Mouse (Mus musculus) mature B cell (primary cell): ENCODE measurements around the gene Gpr6.

Source experiments
- in situ Hi-C: fragments of 300-500 bp; cut with MboI; formaldehyde crosslinking; loops from 2 replicates; pipeline ENCODE4 v1.14.3; 2019

Gene Gpr6

GRCm38 (mm10) chr10:41072116-41072515, at the start of gene Gpr6:
Gene Gpr6, minus strand, starts transcription at chr10:41072285.
- in situ Hi-C loops: no loop called here

- in situ Hi-C loops: no loop called here
These were observed 28.0 kb upstream of the Gpr6 start for GRCm38 (mm10) chr10:41100060-41100459.

GRCm38 (mm10) chr10:41098137-41098536, 26.1 kb upstream of the Gpr6 start:
- in situ Hi-C loops: no loop called here

GRCm38 (mm10) chr10:41088852-41089251, 16.8 kb upstream of the Gpr6 start:
- in situ Hi-C loops: no loop called here

GRCm38 (mm10) chr10:41071696-41072095, 389 bp downstream of the Gpr6 start:
- in situ Hi-C loops: no loop called here

GRCm38 (mm10) chr10:41070693-41071651, 1.1 kb downstream of the Gpr6 start:
- in situ Hi-C loops: no loop called here

GRCm38 (mm10) chr10:41060250-41060831, 11.7 kb downstream of the Gpr6 start:
- in situ Hi-C loops: no loop called here

- in situ Hi-C loops: no loop called here
These were observed 16.5 kb downstream of the Gpr6 start for GRCm38 (mm10) chr10:41055581-41055980.

GRCm38 (mm10) chr10:41054005-41054404, 18.1 kb downstream of the Gpr6 start:
- in situ Hi-C loops: no loop called here

GRCm38 (mm10) chr10:41042272-41042671, 29.8 kb downstream of the Gpr6 start:
- in situ Hi-C loops: no loop called here

GRCm38 (mm10) chr10:41041478-41041877, 30.6 kb downstream of the Gpr6 start:
- in situ Hi-C loops: no loop called here

- in situ Hi-C loops: no loop called here
These were observed 31.5 kb downstream of the Gpr6 start for GRCm38 (mm10) chr10:41040530-41041085.

- in situ Hi-C loops: no loop called here
These were observed 33.6 kb downstream of the Gpr6 start for GRCm38 (mm10) chr10:41038476-41038875.

- in situ Hi-C loops: no loop called here
These were observed 34.4 kb downstream of the Gpr6 start for GRCm38 (mm10) chr10:41037722-41038121.

GRCm38 (mm10) chr10:41032811-41033210, 39.3 kb downstream of the Gpr6 start:
- in situ Hi-C loops: no loop called here

- in situ Hi-C loops: no loop called here
These were observed 47.2 kb downstream of the Gpr6 start for GRCm38 (mm10) chr10:41024860-41025259.

- in situ Hi-C loops: no loop called here
These were observed 47.7 kb downstream of the Gpr6 start for GRCm38 (mm10) chr10:41024406-41024805.

- in situ Hi-C loops: no loop called here
These were observed 49.9 kb downstream of the Gpr6 start for GRCm38 (mm10) chr10:41022226-41022625.
